7 mouse cellular contexts compared by ENCODE assay signal in genomic region chr17:75372371-75372770, GRCm38 (mm10).
DNase-seq lines count a peak whose midpoint lies in the region; ATAC-seq and TF ChIP-seq lines count a peak whose summit lies in the region.

No protein-coding gene starts in this region.

- no peak overlapping the region for H3K4me2 ChIP-seq in intestine, postnatal 0 days (replicated peaks; ENCODE audit: low read depth)
- no peak overlapping the region for H3K4me2 ChIP-seq in intestine, embryonic 16.5 days (ENCODE audit: low read depth, low read length)
- no peak overlapping the region for H3K4me2 ChIP-seq in liver, embryonic 11.5 days

- no peaks in the 10 kb centered on the region for H3K9me3 ChIP-seq in intestine, postnatal 0 days (ENCODE audit: control insufficient read depth)
- no peaks in the 10 kb centered on the region for H3K9me3 ChIP-seq in intestine, embryonic 16.5 days (ENCODE audit: control insufficient read depth, low read length)
- no peaks in the 10 kb centered on the region for H3K9me3 ChIP-seq in ES-Bruce4 (replicated peaks; ENCODE audit: control insufficient read depth, insufficient read depth, low read length, poor library complexity, severe bottlenecking)
- H3K9me3 ChIP-seq in liver, embryonic 11.5 days (ENCODE audit: control insufficient read depth, low read length) = no peaks in the 10 kb centered on the region

- no peak overlapping the region for H3K27ac ChIP-seq in intestine, postnatal 0 days (ENCODE audit: low read depth, low read length)
- H3K27ac ChIP-seq in intestine, embryonic 16.5 days (ENCODE audit: low read length) = no peak overlapping the region
- no peak overlapping the region for H3K27ac ChIP-seq in ES-Bruce4 (ENCODE audit: insufficient read depth, low read length)
- H3K27ac ChIP-seq in liver, embryonic 11.5 days (ENCODE audit: low read depth, low read length) = no peak overlapping the region

- no peaks in the 10 kb centered on the region for H3K27me3 ChIP-seq in intestine, postnatal 0 days (replicated peaks; ENCODE audit: control insufficient read depth, insufficient read depth, low read length)
- no peaks in the 10 kb centered on the region for H3K27me3 ChIP-seq in intestine, embryonic 16.5 days (replicated peaks; ENCODE audit: control insufficient read depth, insufficient read depth, low read length)
- H3K27me3 ChIP-seq in ES-Bruce4 (ENCODE audit: control insufficient read depth, insufficient read depth, low read length, poor library complexity, severe bottlenecking) = no peaks in the 10 kb centered on the region
- H3K27me3 ChIP-seq in liver, embryonic 11.5 days (replicated peaks; ENCODE audit: control insufficient read depth, insufficient read depth, low read length) = no peaks in the 10 kb centered on the region

- no peak for ATAC-seq in intestine, postnatal 0 days
- ATAC-seq in intestine, embryonic 16.5 days = no peak
- ATAC-seq in liver, embryonic 11.5 days (replicated peaks; ENCODE audit: low FRiP score) = no peak

- no peak for TF ChIP-seq POLR2A in ES-Bruce4 (IDR thresholded peaks at IDR 0.05; ENCODE audit: insufficient read depth, low read length)

- peak; percentile 87 for TF ChIP-seq CTCF in intestine, postnatal 0 days (IDR thresholded peaks at IDR 0.05; ENCODE audit: low read depth)
- peak; percentile 73 for TF ChIP-seq CTCF in ES-Bruce4 (IDR thresholded peaks at IDR 0.05; ENCODE audit: low read depth, low read length)

- WGBS in intestine, postnatal 0 days = 57% methylated on average over 3 of the region's 3 CpGs
- 66% methylated on average over 3 of the region's 3 CpGs for WGBS in intestine, embryonic 16.5 days
- 41% methylated on average over 3 of the region's 3 CpGs for WGBS in liver, embryonic 11.5 days

- TF ChIP-seq EP300 in ES-Bruce4 (IDR thresholded peaks at IDR 0.05; ENCODE audit: insufficient read depth, low read depth, low read length) = no peak

- no peaks in the 10 kb centered on the region for H3K4me1 ChIP-seq in intestine, postnatal 0 days (replicated peaks; ENCODE audit: control insufficient read depth, insufficient read depth, low read length)
- no peaks in the 10 kb centered on the region for H3K4me1 ChIP-seq in intestine, embryonic 16.5 days (ENCODE audit: control insufficient read depth, insufficient read depth, low read length)
- no peaks in the 10 kb centered on the region for H3K4me1 ChIP-seq in ES-Bruce4 (ENCODE audit: control insufficient read depth, insufficient read depth, low read length)
- H3K4me1 ChIP-seq in liver, embryonic 11.5 days (replicated peaks; ENCODE audit: control insufficient read depth, insufficient read depth, low read length) = no peaks in the 10 kb centered on the region

- peak; percentile 59 for DNase-seq in adrenal gland, postnatal 25 days
- peak; percentile 50 for DNase-seq in heart, adult 8-10 months (ENCODE audit: low spot score)
- peak; percentile 37 for DNase-seq in liver, embryonic 11.5 days (ENCODE audit: low spot score)
- peak; percentile 15 for DNase-seq in spleen, adult 12 weeks (ENCODE audit: low spot score)

- H3K36me3 ChIP-seq in intestine, postnatal 0 days (ENCODE audit: control insufficient read depth, insufficient read depth) = no peaks in the 10 kb centered on the region
- H3K36me3 ChIP-seq in intestine, embryonic 16.5 days (ENCODE audit: control insufficient read depth, insufficient read depth, low read length) = no peaks in the 10 kb centered on the region
- no peaks in the 10 kb centered on the region for H3K36me3 ChIP-seq in ES-Bruce4 (ENCODE audit: control insufficient read depth, insufficient read depth, low read length, poor library complexity, severe bottlenecking)
- H3K36me3 ChIP-seq in liver, embryonic 11.5 days (ENCODE audit: control insufficient read depth, insufficient read depth, low read length) = no peaks in the 10 kb centered on the region

- no peak overlapping the region for H3K9ac ChIP-seq in intestine, postnatal 0 days (ENCODE audit: low read depth, low read length)
- H3K9ac ChIP-seq in intestine, embryonic 16.5 days (ENCODE audit: low read depth, low read length) = no peak overlapping the region
- H3K9ac ChIP-seq in ES-Bruce4 (ENCODE audit: low read depth, poor library complexity, severe bottlenecking) = no peak overlapping the region
- no peak overlapping the region for H3K9ac ChIP-seq in liver, embryonic 11.5 days (ENCODE audit: low read depth, low read length)

- H3K4me3 ChIP-seq in intestine, postnatal 0 days (ENCODE audit: low read depth, low read length) = no peak overlapping the region
- no peak overlapping the region for H3K4me3 ChIP-seq in intestine, embryonic 16.5 days (ENCODE audit: low read length)
- H3K4me3 ChIP-seq in ES-Bruce4 (ENCODE audit: low read depth, low read length) = no peak overlapping the region
- H3K4me3 ChIP-seq in liver, embryonic 11.5 days (ENCODE audit: low read depth, low read length) = no peak overlapping the region
